11 mouse cellular contexts compared by ENCODE assay signal in genomic region chr9:60982383-60983085, GRCm38 (mm10).
DNase-seq lines count a peak whose midpoint lies in the region.
"Had no signal": no experiment of that assay in that cellular context is flagged by ENCODE, and none has a peak within 500 bp of the region (broad histone marks: within the 10 kb centered on the region; RNA-seq: fewer than 3 reads in every experiment).

No protein-coding gene starts in this region.

- peak; percentile 45 for DNase-seq in adrenal gland, adult 8-10 months
- no peak for DNase-seq in adrenal gland, postnatal 4 days (ENCODE audit: low spot score in 2 of 2)
- DNase-seq in left cerebral cortex, adult 11 months (ENCODE audit: low spot score), result peak; percentile 55
- DNase-seq in left cerebral cortex, postnatal 4 days, result no peak
- peak; percentile 17 for DNase-seq in adrenal gland, postnatal 10 days
- DNase-seq in kidney, postnatal 36 days, result peak; percentile 57 to 59
- DNase-seq in lung, postnatal 25 days (ENCODE audit: low spot score), result no peak
- no peak for DNase-seq in adipocyte (ENCODE audit: low spot score)
- DNase-seq: gastrocnemius, postnatal 25 days; heart, postnatal 4 days; lung, embryonic 14.5 days had no signal

- intact Hi-C loops in left cerebral cortex, postnatal 4 days (cut with DNase I), result no loop called here

Comparison
In these comparisons a context has a peak if more than half of its experiments do, and no peak if none do; other contexts are left out.
1. DNase-seq: peak in adrenal gland, adult 8-10 months (single experiment), left cerebral cortex, adult 11 months (single experiment), adrenal gland, postnatal 10 days (single experiment) and kidney, postnatal 36 days (2 of 2); none in adrenal gland, postnatal 4 days (0 of 2), left cerebral cortex, postnatal 4 days (single experiment), lung, postnatal 25 days (single experiment) and adipocyte (single experiment).